Mouse (Mus musculus): ENCODE results near the gene 9430007A20Rik.
"Not testable (repeated sequence)": the region's sequence is repeated elsewhere in the genome, so short reads cannot be mapped to it uniquely, and the experiment has no call there.

DNA sequence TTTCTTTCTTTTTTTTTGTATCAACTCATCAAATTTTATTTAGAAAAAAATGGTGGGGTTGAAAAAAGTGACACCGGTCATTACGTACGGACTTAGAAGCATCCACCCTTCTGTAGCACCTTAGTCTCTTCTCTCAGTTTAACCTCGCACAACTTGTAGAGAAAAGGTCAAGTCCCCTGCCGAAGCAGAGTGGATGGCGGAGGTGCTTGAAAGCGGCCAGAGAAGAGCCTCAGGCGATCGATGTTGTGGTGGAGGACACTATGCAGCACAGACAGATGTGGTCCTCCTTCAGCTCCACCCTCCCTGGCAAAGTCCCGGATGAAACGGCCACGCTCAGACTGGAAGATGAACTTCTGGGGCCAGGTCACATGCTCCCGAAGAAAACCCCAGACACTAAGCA lies 25.7 kb downstream of the 9430007A20Rik start:
- not testable (repeated sequence) for TF ChIP-seq CTCF (IDR thresholded peaks at IDR 0.05; ENCODE audit: low read depth, low read length); POLR2AphosphoS5 (IDR thresholded peaks at IDR 0.05; ENCODE audit: insufficient replicate concordance, low read depth, low read length); GATA1 (IDR thresholded peaks at IDR 0.05; ENCODE audit: borderline replicate concordance, low read length); TAL1 (conservative IDR thresholded peaks at IDR 0.05; ENCODE audit: low read depth, low read length); GATA2 (IDR thresholded peaks at IDR 0.05; ENCODE audit: borderline replicate concordance, low read depth, low read length)
